Mouse (Mus musculus): ENCODE measurements around the gene Olfr1507.

GRCm38 (mm10) chr14:52461928-52462327, 33.6 kb downstream of the Olfr1507 start:
- TF ChIP-seq CTCF (IDR thresholded peaks at IDR 0.05; ENCODE audit: insufficient read depth, low read depth, low read length) (no peak), POLR2A (IDR thresholded peaks at IDR 0.05; ENCODE audit: insufficient read depth, low read depth, low read length) (no peak)
